8 mouse cellular contexts compared by ENCODE assay signal in genomic region chr17:34093199-34093874, GRCm38 (mm10). TPM values are rescaled to one million over a fixed set of nuclear protein-coding genes. Genes with fewer than 3 reads are reported as not detected.
A peak's percentile ranks its signal among the peaks of the same experiment; 100 is the strongest.
DNase-seq lines count a peak whose midpoint lies in the region; ATAC-seq and TF ChIP-seq lines count a peak whose summit lies in the region.

No protein-coding gene starts in this region.

- ATAC-seq in kidney, postnatal 0 days (replicated peaks; ENCODE audit: low FRiP score, low read depth) = peak; percentile 42; the same call in 1 of the 2 replicates
- peak; percentile 48 to 49 for ATAC-seq in hematopoietic stem cell, adult 5-6 weeks (replicated peaks in 1 of 2; ENCODE audit: insufficient read depth in 1 of 2, low FRiP score in 2 of 2, low TSS enrichment in 1 of 2, low read depth in 1 of 2, poor library complexity in 2 of 2, severe bottlenecking in 2 of 2)

- no peak overlapping the region for H3K9ac ChIP-seq in kidney, postnatal 0 days (ENCODE audit: low read depth, low read length)

- no peak overlapping the region for H3K4me3 ChIP-seq in kidney, postnatal 0 days (replicated peaks; ENCODE audit: low read depth, low read length)

- TF ChIP-seq CTCF in kidney, postnatal 0 days (IDR thresholded peaks at IDR 0.05; ENCODE audit: low read depth) = no peak

- no peaks in the 10 kb centered on the region for H3K27me3 ChIP-seq in kidney, postnatal 0 days (ENCODE audit: insufficient read depth, low read length)

- H3K9me3 ChIP-seq in kidney, postnatal 0 days (replicated peaks; ENCODE audit: low read length) = no peaks in the 10 kb centered on the region

- no peaks in the 10 kb centered on the region for H3K36me3 ChIP-seq in kidney, postnatal 0 days (ENCODE audit: insufficient read depth, low read length)

- H3K4me1 ChIP-seq in kidney, postnatal 0 days (replicated peaks; ENCODE audit: insufficient read depth, low read length) = no peaks in the 10 kb centered on the region

- peak; percentile 80 for DNase-seq in kidney, postnatal 0 days (ENCODE audit: low spot score)
- DNase-seq in kidney, adult 9 months = no peak
- peak; percentile 84 for DNase-seq in ZHBTc4 (ENCODE audit: low read depth, low spot score)
- peak; percentile 67 for DNase-seq in retina, postnatal 1 day
- DNase-seq in urinary bladder, postnatal 14 days (ENCODE audit: low spot score) = no peak
- DNase-seq in left cerebral cortex, adult 18-20 months (ENCODE audit: low spot score in 2 of 2) = no peak
- no peak for DNase-seq in gastrocnemius, postnatal 25 days

- H3K27ac ChIP-seq in kidney, postnatal 0 days = no peak overlapping the region

- no peak overlapping the region for H3K4me2 ChIP-seq in kidney, postnatal 0 days (ENCODE audit: low read length)

- 27% methylated on average over 7 of the region's 7 CpGs for whole genome bisulfite sequencing in kidney, postnatal 0 days

RNA-seq across cellular contexts. Expression of gene H2-Oa, which starts 1.2 kb away (rescaled TPM):
- 0.83 and 0.95 TPM in 2 replicates for polyA plus RNA-seq in kidney, postnatal 0 days (2015; fragmentation: Nextera tagmentation; extraction: Ambion mirVana)
- 9.2 and 16.9 TPM in 2 replicates for total RNA-seq in hematopoietic stem cell, adult 5-6 weeks (2017)
- not detected for total RNA-seq in left cerebral cortex, adult 18-20 months (2021)
- total RNA-seq in gastrocnemius, postnatal 25 days (2021) = not detected

RNA-seq across cellular contexts. Expression of gene H2-DMa, which starts 26.0 kb away (rescaled TPM):
- 18.6 and 20.6 TPM in 2 replicates for polyA plus RNA-seq in kidney, postnatal 0 days (2015; fragmentation: Nextera tagmentation; extraction: Ambion mirVana)
- 88.1 and 135 TPM in 2 replicates for total RNA-seq in hematopoietic stem cell, adult 5-6 weeks (2017)
- total RNA-seq in left cerebral cortex, adult 18-20 months (2021) = 10 to 100 TPM; 22.3 to 26.5 TPM
- total RNA-seq in gastrocnemius, postnatal 25 days (2021) = 1 to 10 TPM; 2.8 to 3.1 TPM

RNA-seq across cellular contexts. Expression of gene Brd2, which starts 29.1 kb away (rescaled TPM):
- 90.2 and 100 TPM in 2 replicates for polyA plus RNA-seq in kidney, postnatal 0 days (2015; fragmentation: Nextera tagmentation; extraction: Ambion mirVana)
- 348 and 418 TPM in 2 replicates for total RNA-seq in hematopoietic stem cell, adult 5-6 weeks (2017)
- total RNA-seq in left cerebral cortex, adult 18-20 months (2021) = 100 to 1,000 TPM; 177 to 179 TPM
- 10 to 100 TPM; 66.7 to 69.1 TPM for total RNA-seq in gastrocnemius, postnatal 25 days (2021)

RNA-seq across cellular contexts. Expression of gene H2-DMb2, which starts 49.8 kb away (rescaled TPM):
- 15.3 and 19.4 TPM in 2 replicates for polyA plus RNA-seq in kidney, postnatal 0 days (2015; fragmentation: Nextera tagmentation; extraction: Ambion mirVana)
- total RNA-seq in hematopoietic stem cell, adult 5-6 weeks (2017) = 4.6 and 6.4 TPM in 2 replicates
- 1 to 10 TPM; 1.2 to 1.8 TPM for total RNA-seq in left cerebral cortex, adult 18-20 months (2021)
- under 1 TPM; 0.28 to 0.67 TPM for total RNA-seq in gastrocnemius, postnatal 25 days (2021)

RNA-seq across cellular contexts. Expression of gene Col11a2, which starts 54.1 kb away (rescaled TPM):
- polyA plus RNA-seq in kidney, postnatal 0 days (2015; fragmentation: Nextera tagmentation; extraction: Ambion mirVana) = 1.4 and 1.6 TPM in 2 replicates
- 2.4 and 2.9 TPM in 2 replicates for total RNA-seq in hematopoietic stem cell, adult 5-6 weeks (2017)
- total RNA-seq in left cerebral cortex, adult 18-20 months (2021) = 10 to 100 TPM; 14.5 to 14.6 TPM
- 10 to 100 TPM in 1 of 2 experiments, 1 to 10 TPM in 1; 6.5 to 16.7 TPM for total RNA-seq in gastrocnemius, postnatal 25 days (2021)

Comparison
In these comparisons a context has a peak if more than half of its experiments do, and no peak if none do; other contexts are left out.
1. DNase-seq: peak in kidney, postnatal 0 days (single experiment), ZHBTc4 (single experiment) and retina, postnatal 1 day (single experiment); none in kidney, adult 9 months (single experiment), urinary bladder, postnatal 14 days (single experiment), left cerebral cortex, adult 18-20 months (0 of 2) and gastrocnemius, postnatal 25 days (single experiment).
2. RNA of gene H2-DMa, which starts 26.0 kb away (total RNA-seq): 88.1 to 135 TPM in hematopoietic stem cell, adult 5-6 weeks and 22.3 to 26.5 TPM in left cerebral cortex, adult 18-20 months; 2.8 to 3.1 TPM in gastrocnemius, postnatal 25 days; every median in the first group is over 4 times any median in the second.